Mouse (Mus musculus): ENCODE measurements around the gene Rps18. TPM values are rescaled to one million over a fixed set of nuclear protein-coding genes. Genes with fewer than 3 reads are reported as not detected.
A peak's percentile ranks its signal among the peaks of the same experiment; 100 is the strongest.

The Rps18 gene
- polyA plus RNA-seq, 1 experiment from 2014 or later = 1,510 TPM

GRCm38 (mm10) chr17:33962876-33963275 is 7.1 kb upstream of the Rps18 start:
- WGBS (ENCODE audit: insufficient replicate concordance) = 91% methylated on average over 7 of the region's 7 CpGs
- no peaks in the 10 kb centered on the region for H3K9me3 ChIP-seq (ENCODE audit: low read length)
- peaks cover 37% of the 10 kb centered on the region for H3K36me3 ChIP-seq (replicated peaks; ENCODE audit: insufficient read depth, low read length)
- H3K9ac ChIP-seq (replicated peaks) = no peak overlapping the region
- ATAC-seq (no peak), DNase-seq (no peak)
- H3K4me3 ChIP-seq (ENCODE audit: low read depth, low read length) = no peak overlapping the region
- no peaks in the 10 kb centered on the region for H3K27me3 ChIP-seq (ENCODE audit: insufficient read depth, low read length)
- no peak overlapping the region for H3K27ac ChIP-seq (ENCODE audit: low read depth)
- no peak for TF ChIP-seq EP300 (IDR thresholded peaks at IDR 0.05; ENCODE audit: low read depth)
- no peak for TF ChIP-seq CTCF (IDR thresholded peaks at IDR 0.05; ENCODE audit: low read depth)
- H3K4me1 ChIP-seq (ENCODE audit: insufficient read depth) = no peaks in the 10 kb centered on the region
- H3K4me2 ChIP-seq (ENCODE audit: low read depth, low read length) = no peak overlapping the region

DNA sequence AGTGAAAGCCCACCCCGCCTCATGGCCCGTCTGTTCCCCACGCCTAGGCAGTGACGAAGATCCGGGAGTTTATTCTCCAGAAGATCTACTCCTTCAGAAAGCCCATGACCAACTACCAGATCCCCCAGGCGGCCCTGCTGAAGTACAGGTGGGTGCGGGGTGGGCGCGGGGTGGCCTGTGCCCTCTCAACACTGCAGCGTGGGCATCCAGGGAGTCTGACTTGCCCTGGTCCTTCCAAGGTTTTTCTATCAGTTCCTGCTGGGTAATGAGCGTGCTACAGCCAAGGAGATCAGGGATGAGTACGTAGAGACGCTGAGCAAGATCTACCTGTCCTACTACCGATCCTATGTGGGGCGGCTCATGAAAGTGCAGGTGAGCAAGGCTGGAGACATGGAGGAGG is 4.1 kb upstream of the Rps18 start:
- Histone ChIP-seq H3K27me3 (ENCODE audit: insufficient read depth, low read length) (no peaks in the 10 kb centered on the region), H3K9ac (replicated peaks) (no peak overlapping the region), H3K9me3 (ENCODE audit: low read length) (no peaks in the 10 kb centered on the region), H3K27ac (ENCODE audit: low read depth) (no peak overlapping the region), H3K4me3 (ENCODE audit: low read depth, low read length) (no peak overlapping the region), H3K4me2 (ENCODE audit: low read depth, low read length) (no peak overlapping the region), H3K4me1 (ENCODE audit: insufficient read depth) (peaks cover 6% of the 10 kb centered on the region), H3K36me3 (replicated peaks; ENCODE audit: insufficient read depth, low read length) (peaks cover 38% of the 10 kb centered on the region)
- 91% methylated on average over 15 of the region's 15 CpGs for WGBS (ENCODE audit: insufficient replicate concordance)
- no peak for ATAC-seq
- no peak for DNase-seq
- TF ChIP-seq CTCF (IDR thresholded peaks at IDR 0.05; ENCODE audit: low read depth) = no peak

- ATAC-seq (no peak), DNase-seq (no peak)
- peaks cover 10% of the 10 kb centered on the region for H3K4me1 ChIP-seq (ENCODE audit: insufficient read depth)
- H3K36me3 ChIP-seq (replicated peaks; ENCODE audit: insufficient read depth, low read length) = peaks cover 38% of the 10 kb centered on the region
- H3K27me3 ChIP-seq (ENCODE audit: insufficient read depth, low read length) = no peaks in the 10 kb centered on the region
- no peak overlapping the region for H3K4me2 ChIP-seq (ENCODE audit: low read depth, low read length)
- no peaks in the 10 kb centered on the region for H3K9me3 ChIP-seq (ENCODE audit: low read length)
- WGBS (ENCODE audit: insufficient replicate concordance) = 93% methylated on average over 13 of the region's 13 CpGs
- no peak overlapping the region for H3K27ac ChIP-seq (ENCODE audit: low read depth)
- no peak overlapping the region for H3K4me3 ChIP-seq (ENCODE audit: low read depth, low read length)
- TF ChIP-seq EP300 (IDR thresholded peaks at IDR 0.05; ENCODE audit: low read depth) (no peak), CTCF (IDR thresholded peaks at IDR 0.05; ENCODE audit: low read depth) (no peak)
- no peak overlapping the region for H3K9ac ChIP-seq (replicated peaks)
Observed at GRCm38 (mm10) chr17:33959135-33959534, 3.3 kb upstream of the Rps18 start.

DNA sequence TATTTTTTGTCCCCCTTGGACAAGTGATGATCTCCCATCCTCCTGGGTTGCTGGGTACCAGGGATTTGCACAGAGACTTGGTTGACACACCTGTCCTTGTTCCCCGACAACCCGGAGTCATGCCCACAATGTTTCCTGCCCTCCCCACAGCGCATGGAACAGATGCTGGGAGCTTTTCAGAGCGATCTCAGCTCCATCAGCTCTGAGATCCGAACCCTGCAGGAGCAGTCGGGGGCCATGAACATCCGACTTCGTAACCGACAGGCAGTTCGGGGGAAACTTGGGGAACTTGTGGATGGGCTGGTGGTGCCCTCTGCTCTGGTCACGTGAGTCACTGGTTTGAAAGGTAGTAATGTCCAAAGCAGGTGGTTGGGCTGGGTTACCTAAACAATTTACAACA is 2.6 kb upstream of the Rps18 start:
- DNase-seq (no peak), ATAC-seq (no peak)
- Histone ChIP-seq H3K9ac (replicated peaks) (no peak overlapping the region), H3K4me3 (ENCODE audit: low read depth, low read length) (no peak overlapping the region), H3K9me3 (ENCODE audit: low read length) (no peaks in the 10 kb centered on the region), H3K4me1 (ENCODE audit: insufficient read depth) (peaks cover 16% of the 10 kb centered on the region), H3K36me3 (replicated peaks; ENCODE audit: insufficient read depth, low read length) (peaks cover 44% of the 10 kb centered on the region), H3K4me2 (ENCODE audit: low read depth, low read length) (no peak overlapping the region), H3K27ac (ENCODE audit: low read depth) (no peak overlapping the region), H3K27me3 (ENCODE audit: insufficient read depth, low read length) (no peaks in the 10 kb centered on the region)
- no peak for TF ChIP-seq EP300 (IDR thresholded peaks at IDR 0.05; ENCODE audit: low read depth)
- no peak for TF ChIP-seq CTCF (IDR thresholded peaks at IDR 0.05; ENCODE audit: low read depth)
- WGBS (ENCODE audit: insufficient replicate concordance) = 92% methylated on average over 11 of the region's 11 CpGs

DNA sequence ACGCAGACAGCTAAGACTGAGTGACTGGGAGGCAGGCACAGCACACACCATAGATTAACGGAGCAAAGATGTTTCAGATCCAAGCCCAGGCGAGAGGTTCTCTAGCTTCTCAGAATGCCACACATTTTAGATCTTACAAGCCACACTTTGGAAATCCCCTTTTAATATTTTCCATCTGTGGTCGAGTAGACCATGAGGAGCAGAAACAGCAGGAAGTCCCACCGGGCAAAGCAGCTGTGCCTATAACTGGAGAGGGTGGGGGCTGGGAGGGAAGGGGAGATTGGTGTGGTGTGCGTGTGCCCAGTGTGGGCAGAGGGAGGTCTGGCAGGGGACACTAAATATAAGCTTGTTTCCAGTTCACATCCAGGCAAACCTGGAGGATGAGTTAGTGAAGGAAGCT is 1.7 kb upstream of the Rps18 start:
- H3K36me3 ChIP-seq (replicated peaks; ENCODE audit: insufficient read depth, low read length) = peaks cover 49% of the 10 kb centered on the region

GRCm38 (mm10) chr17:33956336-33956735 is 535 bp upstream of the Rps18 start:
- Histone ChIP-seq H3K4me3 (ENCODE audit: low read depth, low read length) (peak overlapping the region; percentile 83), H3K36me3 (replicated peaks; ENCODE audit: insufficient read depth, low read length) (peaks cover 53% of the 10 kb centered on the region), H3K27ac (ENCODE audit: low read depth) (peak overlapping the region; percentile 93), H3K27me3 (ENCODE audit: insufficient read depth, low read length) (no peaks in the 10 kb centered on the region), H3K4me1 (ENCODE audit: insufficient read depth) (peaks cover 29% of the 10 kb centered on the region), H3K4me2 (ENCODE audit: low read depth, low read length) (peak overlapping the region; percentile 76), H3K9me3 (ENCODE audit: low read length) (no peaks in the 10 kb centered on the region), H3K9ac (replicated peaks) (peak overlapping the region; percentile 80)
- no peak for DNase-seq
- no peak for ATAC-seq
- TF ChIP-seq CTCF (IDR thresholded peaks at IDR 0.05; ENCODE audit: low read depth) = no peak
- TF ChIP-seq EP300 (IDR thresholded peaks at IDR 0.05; ENCODE audit: low read depth) = no peak
- WGBS (ENCODE audit: insufficient replicate concordance) = 2% methylated on average over 10 of the region's 10 CpGs

More for the DNA sequence above, 1.7 kb upstream of the Rps18 start:
- no peak for DNase-seq
- Histone ChIP-seq H3K4me1 (ENCODE audit: insufficient read depth) (peaks cover 21% of the 10 kb centered on the region), H3K27ac (ENCODE audit: low read depth) (no peak overlapping the region), H3K4me2 (ENCODE audit: low read depth, low read length) (no peak overlapping the region), H3K27me3 (ENCODE audit: insufficient read depth, low read length) (no peaks in the 10 kb centered on the region), H3K9me3 (ENCODE audit: low read length) (no peaks in the 10 kb centered on the region), H3K9ac (replicated peaks) (no peak overlapping the region), H3K4me3 (ENCODE audit: low read depth, low read length) (no peak overlapping the region)
- no peak for ATAC-seq
- WGBS (ENCODE audit: insufficient replicate concordance) = 74% methylated on average over 6 of the region's 6 CpGs
- TF ChIP-seq EP300 (IDR thresholded peaks at IDR 0.05; ENCODE audit: low read depth) (no peak), CTCF (IDR thresholded peaks at IDR 0.05; ENCODE audit: low read depth) (no peak)
